Comparison of ENCODE assay signal across 21 mouse cellular contexts in the genomic region with DNA sequence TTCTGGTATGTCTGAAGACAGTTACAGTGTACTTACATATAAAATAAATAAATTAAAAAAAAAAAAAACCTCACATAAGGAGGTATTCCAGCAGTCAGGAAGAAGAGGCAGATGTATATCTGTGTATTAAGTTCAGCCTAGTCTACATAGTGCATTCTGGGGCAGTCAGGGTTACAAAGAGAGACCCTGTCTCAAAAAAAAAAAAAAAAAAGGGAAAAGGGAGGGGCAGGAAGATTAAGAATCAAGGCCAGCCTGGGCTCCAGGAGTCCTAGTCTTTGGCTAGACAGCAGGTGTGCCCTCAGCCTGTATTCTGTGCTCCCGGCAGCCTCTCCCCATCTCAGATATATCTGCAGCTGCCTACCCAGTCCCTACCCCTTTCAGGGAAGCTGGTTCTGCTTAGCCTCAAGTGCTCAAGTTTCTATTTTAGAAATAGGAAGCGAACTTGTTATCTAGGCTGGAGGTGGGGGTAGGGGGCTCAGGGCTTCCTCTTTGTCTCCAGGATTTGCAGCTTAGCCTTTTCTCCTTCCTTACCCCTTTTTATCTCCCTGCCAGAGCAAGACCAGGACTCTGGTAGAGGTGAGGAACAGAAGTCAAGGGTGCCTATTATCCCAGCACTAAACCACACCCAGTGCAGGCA. TPM values are rescaled to one million over a fixed set of nuclear protein-coding genes. Genes with fewer than 3 reads are reported as not detected.
A peak's percentile ranks its signal among the peaks of the same experiment; 100 is the strongest.
DNase-seq lines count a peak whose midpoint lies in the region; ATAC-seq and TF ChIP-seq lines count a peak whose summit lies in the region.
"Had no signal": no experiment of that assay in that cellular context is flagged by ENCODE, and none has a peak within 500 bp of the region (broad histone marks: within the 10 kb centered on the region; RNA-seq: fewer than 3 reads in every experiment).

No protein-coding gene starts in this region.

- TF ChIP-seq EP300 in MEL (IDR thresholded peaks at IDR 0.05; ENCODE audit: low read depth in 1 of 2, low read length in 2 of 2): peak; percentile 79 to 87
- no peak for TF ChIP-seq EP300 in lung, postnatal 0 days (IDR thresholded peaks at IDR 0.05)

- peak overlapping the region; percentile 19; the same call in 1 of the 2 replicates for H3K4me3 ChIP-seq in heart, embryonic 10.5 days
- no peak overlapping the region for H3K4me3 ChIP-seq in MEL (ENCODE audit: control insufficient read depth in 1 of 2, insufficient read depth in 1 of 2, low read depth in 2 of 2, low read length in 2 of 2)
- H3K4me3 ChIP-seq in intestine, embryonic 15.5 days (replicated peaks): no peak overlapping the region
- H3K4me3 ChIP-seq in lung, postnatal 0 days (ENCODE audit: low read depth, low read length): no peak overlapping the region
- H3K4me3 ChIP-seq in embryonic facial prominence, embryonic 10.5 days: no peak overlapping the region
- no peak overlapping the region for H3K4me3 ChIP-seq in kidney, embryonic 14.5 days (ENCODE audit: low read length)
- H3K4me3 ChIP-seq: forebrain, embryonic 13.5 days; heart, embryonic 15.5 days; limb, embryonic 15.5 days had no signal

- peaks cover 19% of the 10 kb centered on the region for H3K79me2 ChIP-seq in MEL (ENCODE audit: control insufficient read depth, insufficient read depth, low read length, poor library complexity)

- no peak for DNase-seq in heart, embryonic 10.5 days (ENCODE audit: low spot score)
- DNase-seq in heart, postnatal 10 days: no peak
- DNase-seq in A20 (ENCODE audit: low read depth, low spot score): peak; percentile 69
- DNase-seq in MEL (ENCODE audit: low read depth, low spot score): peak; percentile 83
- DNase-seq in lung, postnatal 0 days (ENCODE audit: low spot score): no peak
- DNase-seq in embryonic facial prominence, embryonic 10.5 days (ENCODE audit: low spot score): no peak
- DNase-seq: adrenal gland, adult 8-10 months; B cell, adult 2 months; cerebellum, adult 8-10 months; gastrocnemius, postnatal 36 days; kidney, postnatal 10 days; lung, adult 18-20 months; lung, postnatal 4 days; midbrain, embryonic 14.5 days; thymus, adult 2 months had no signal

- no peak for TF ChIP-seq CTCF in MEL (IDR thresholded peaks at IDR 0.05 in 2 of 3, conservative IDR thresholded peaks at IDR 0.05 in 1 of 3; ENCODE audit: control insufficient read depth in 1 of 3, insufficient read depth in 1 of 3, low read depth in 2 of 3, low read length in 3 of 3, poor library complexity in 1 of 3, severe bottlenecking in 1 of 3)
- TF ChIP-seq CTCF in lung, postnatal 0 days (IDR thresholded peaks at IDR 0.05): no peak

- ATAC-seq in intestine, embryonic 15.5 days: peak; percentile 7; the same call in 1 of the 2 replicates
- no peak for ATAC-seq in lung, postnatal 0 days
- ATAC-seq in kidney, embryonic 14.5 days (ENCODE audit: low FRiP score, low TSS enrichment): no peak
- ATAC-seq: forebrain, embryonic 13.5 days; inflammation-experienced regulatory T-cells, adult 6 months had no signal

- H3K9me3 ChIP-seq in heart, embryonic 10.5 days: no peaks in the 10 kb centered on the region
- H3K9me3 ChIP-seq in MEL (replicated peaks; ENCODE audit: insufficient read depth, low read length): no peaks in the 10 kb centered on the region
- H3K9me3 ChIP-seq in intestine, embryonic 15.5 days: no peaks in the 10 kb centered on the region
- H3K9me3 ChIP-seq in lung, postnatal 0 days (ENCODE audit: low read length): no peaks in the 10 kb centered on the region
- no peaks in the 10 kb centered on the region for H3K9me3 ChIP-seq in embryonic facial prominence, embryonic 10.5 days
- H3K9me3 ChIP-seq in kidney, embryonic 14.5 days (ENCODE audit: control insufficient read depth, low read length): no peaks in the 10 kb centered on the region
- H3K9me3 ChIP-seq: forebrain, embryonic 13.5 days; heart, embryonic 15.5 days; limb, embryonic 15.5 days had no signal

- no peak overlapping the region for H3K9ac ChIP-seq in MEL (ENCODE audit: control insufficient read depth, low read depth, low read length, poor library complexity, severe bottlenecking)
- no peak overlapping the region for H3K9ac ChIP-seq in intestine, embryonic 15.5 days
- no peak overlapping the region for H3K9ac ChIP-seq in lung, postnatal 0 days (replicated peaks; ENCODE audit: low read depth)
- H3K9ac ChIP-seq in kidney, embryonic 14.5 days (ENCODE audit: low read depth, low read length): no peak overlapping the region
- H3K9ac ChIP-seq: forebrain, embryonic 13.5 days; heart, embryonic 15.5 days; limb, embryonic 15.5 days had no signal

- intact Hi-C loops in heart, postnatal 10 days (cut with DNase I): no loop called here

- no peak for TF ChIP-seq RAD21 in MEL (IDR thresholded peaks at IDR 0.05; ENCODE audit: low read depth, low read length)

- peak overlapping the region; percentile 96; the same call in 1 of the 2 replicates for H3K27ac ChIP-seq in heart, embryonic 10.5 days
- peak overlapping the region; percentile 26; the same call in 1 of the 2 replicates for H3K27ac ChIP-seq in MEL (ENCODE audit: control insufficient read depth, low read depth, low read length)
- H3K27ac ChIP-seq in intestine, embryonic 15.5 days: peak overlapping the region; percentile 81
- H3K27ac ChIP-seq in lung, postnatal 0 days (ENCODE audit: low read length): no peak overlapping the region
- no peak overlapping the region for H3K27ac ChIP-seq in embryonic facial prominence, embryonic 10.5 days (replicated peaks)
- no peak overlapping the region for H3K27ac ChIP-seq in kidney, embryonic 14.5 days (ENCODE audit: low read depth, low read length)
- H3K27ac ChIP-seq: forebrain, embryonic 13.5 days; heart, embryonic 15.5 days; limb, embryonic 15.5 days had no signal

- peaks cover 78% of the 10 kb centered on the region for H3K4me1 ChIP-seq in heart, embryonic 10.5 days
- H3K4me1 ChIP-seq in MEL (ENCODE audit: control insufficient read depth in 1 of 2, insufficient read depth in 2 of 2, low read length in 2 of 2): peaks cover 8 to 17% of the 10 kb centered on the region in 2 experiments
- peaks cover 62% of the 10 kb centered on the region for H3K4me1 ChIP-seq in intestine, embryonic 15.5 days (replicated peaks)
- H3K4me1 ChIP-seq in lung, postnatal 0 days (ENCODE audit: insufficient read depth, low read depth, low read length): peaks cover 37% of the 10 kb centered on the region
- H3K4me1 ChIP-seq in embryonic facial prominence, embryonic 10.5 days: peaks cover 62% of the 10 kb centered on the region
- H3K4me1 ChIP-seq in kidney, embryonic 14.5 days (ENCODE audit: control insufficient read depth, insufficient read depth, low read length): peaks cover 34% of the 10 kb centered on the region

- 0 out of 2 replicates have a peak overlapping the region, but pooled peaks have one; percentile 12 for H3K4me2 ChIP-seq in intestine, embryonic 15.5 days (replicated peaks)
- no peak overlapping the region for H3K4me2 ChIP-seq in lung, postnatal 0 days (replicated peaks; ENCODE audit: low read depth, low read length)
- H3K4me2 ChIP-seq in kidney, embryonic 14.5 days (replicated peaks; ENCODE audit: low read depth, low read length): no peak overlapping the region
- H3K4me2 ChIP-seq: forebrain, embryonic 13.5 days; heart, embryonic 15.5 days; limb, embryonic 15.5 days had no signal

- WGBS in heart, embryonic 10.5 days: 11% methylated on average over 2 of the region's 2 CpGs
- 48% methylated on average over 2 of the region's 2 CpGs for WGBS in intestine, embryonic 15.5 days
- WGBS in lung, postnatal 0 days: 61% methylated on average over 2 of the region's 2 CpGs
- 75% methylated on average over 2 of the region's 2 CpGs for WGBS in embryonic facial prominence, embryonic 10.5 days
- 78% methylated on average over 2 of the region's 2 CpGs for WGBS in kidney, embryonic 14.5 days

- H3K27me3 ChIP-seq in heart, embryonic 10.5 days (ENCODE audit: insufficient read depth, poor library complexity, severe bottlenecking): peaks cover 40% of the 10 kb centered on the region
- H3K27me3 ChIP-seq in MEL (ENCODE audit: control insufficient read depth in 1 of 2, insufficient read depth in 2 of 2, low read length in 2 of 2): no peaks in the 10 kb centered on the region
- 0 out of 2 replicates have a peak, but pooled peaks cover 12% of the 10 kb centered on the region for H3K27me3 ChIP-seq in intestine, embryonic 15.5 days (replicated peaks)
- peaks cover 20% of the 10 kb centered on the region; the same call in 1 of the 2 replicates for H3K27me3 ChIP-seq in lung, postnatal 0 days (replicated peaks; ENCODE audit: insufficient read depth, low read length)
- peaks cover 64% of the 10 kb centered on the region for H3K27me3 ChIP-seq in embryonic facial prominence, embryonic 10.5 days (replicated peaks; ENCODE audit: low read depth, poor library complexity, severe bottlenecking)
- H3K27me3 ChIP-seq in kidney, embryonic 14.5 days (ENCODE audit: control insufficient read depth, insufficient read depth, low read length): peaks cover 42% of the 10 kb centered on the region

- H3K36me3 ChIP-seq in heart, embryonic 10.5 days: peaks cover 9% of the 10 kb centered on the region
- peaks cover 0 to 12% of the 10 kb centered on the region in 2 experiments; a peak in 2 of 4 replicates for H3K36me3 ChIP-seq in MEL (ENCODE audit: control insufficient read depth in 1 of 2, insufficient read depth in 2 of 2, low read length in 2 of 2)
- no peaks in the 10 kb centered on the region for H3K36me3 ChIP-seq in intestine, embryonic 15.5 days
- H3K36me3 ChIP-seq in lung, postnatal 0 days (ENCODE audit: insufficient read depth, low read length): no peaks in the 10 kb centered on the region
- peaks cover 14% of the 10 kb centered on the region for H3K36me3 ChIP-seq in embryonic facial prominence, embryonic 10.5 days (replicated peaks)
- H3K36me3 ChIP-seq in kidney, embryonic 14.5 days (ENCODE audit: control insufficient read depth, insufficient read depth, low read length): no peaks in the 10 kb centered on the region; the same call in 1 of the 2 replicates
- H3K36me3 ChIP-seq: heart, embryonic 15.5 days; limb, embryonic 15.5 days had no signal

- TF ChIP-seq POLR2A in MEL (IDR thresholded peaks at IDR 0.05; ENCODE audit: control insufficient read depth in 1 of 2, insufficient read depth in 1 of 2, low read depth in 1 of 2, low read length in 2 of 2, poor library complexity in 1 of 2): no peak

RNA-seq across cellular contexts. Expression of a gene that starts 2.8 kb away (rescaled TPM):
- 408 and 575 TPM in 2 replicates for polyA plus RNA-seq in heart, embryonic 10.5 days (2016; fragmentation: Nextera tagmentation; extraction: Ambion mirVana)
- 100 to 1,000 TPM; 127 to 140 TPM for total RNA-seq in heart, postnatal 10 days (2021)
- not detected in 2 replicates for total RNA-seq in MEL (2012; rRNA removed)
- under 1 TPM in 1 of 2 experiments, not detected in 1; 0.08 TPM for polyA plus RNA-seq in MEL (2012; ENCODE audit: insufficient read depth in 1 of 2, insufficient read length in 2 of 2, low read depth in 1 of 2, low replicate concordance in 2 of 2, missing spikeins in 1 of 2)
- polyA plus RNA-seq in intestine, embryonic 15.5 days (2015; fragmentation: Nextera tagmentation; extraction: Ambion mirVana): 765 and 774 TPM in 2 replicates
- polyA plus RNA-seq in lung, postnatal 0 days (2015; fragmentation: Nextera tagmentation; extraction: Ambion mirVana): 153 TPM in 2 replicates
- 479 and 683 TPM in 2 replicates for polyA plus RNA-seq in embryonic facial prominence, embryonic 10.5 days (2016; fragmentation: Nextera tagmentation; extraction: Ambion mirVana)
- 81.5 and 88.5 TPM in 2 replicates for polyA plus RNA-seq in kidney, embryonic 14.5 days (2014; fragmentation: Nextera tagmentation; extraction: Ambion mirVana)

RNA-seq across cellular contexts. Expression of a gene that starts 2.9 kb away (rescaled TPM):
- 12.7 and 18.9 TPM in 2 replicates for polyA plus RNA-seq in heart, embryonic 10.5 days (2016; fragmentation: Nextera tagmentation; extraction: Ambion mirVana)
- total RNA-seq in heart, postnatal 10 days (2021): 1 to 10 TPM; 6.4 to 8.3 TPM
- 53.9 and 77.5 TPM in 2 replicates for total RNA-seq in MEL (2012; rRNA removed)
- 10 to 100 TPM in 1 of 2 experiments, not detected in 1; 41.4 TPM for polyA plus RNA-seq in MEL (2012; ENCODE audit: insufficient read depth in 1 of 2, insufficient read length in 2 of 2, low read depth in 1 of 2, low replicate concordance in 2 of 2, missing spikeins in 1 of 2)
- 12.6 and 16.4 TPM in 2 replicates for polyA plus RNA-seq in intestine, embryonic 15.5 days (2015; fragmentation: Nextera tagmentation; extraction: Ambion mirVana)
- polyA plus RNA-seq in lung, postnatal 0 days (2015; fragmentation: Nextera tagmentation; extraction: Ambion mirVana): 4.3 and 4.5 TPM in 2 replicates
- 17.7 and 19.6 TPM in 2 replicates for polyA plus RNA-seq in embryonic facial prominence, embryonic 10.5 days (2016; fragmentation: Nextera tagmentation; extraction: Ambion mirVana)
- 6.7 and 11.9 TPM in 2 replicates for polyA plus RNA-seq in kidney, embryonic 14.5 days (2014; fragmentation: Nextera tagmentation; extraction: Ambion mirVana)

RNA-seq across cellular contexts. Expression of a gene that starts 38.1 kb away (rescaled TPM):
- 43.7 and 47.7 TPM in 2 replicates for polyA plus RNA-seq in heart, embryonic 10.5 days (2016; fragmentation: Nextera tagmentation; extraction: Ambion mirVana)
- 10 to 100 TPM; 29.1 to 32.7 TPM for total RNA-seq in heart, postnatal 10 days (2021)
- total RNA-seq in MEL (2012; rRNA removed): 33.3 and 38.0 TPM in 2 replicates
- 10 to 100 TPM in 1 of 2 experiments, not detected in 1; 24.0 TPM for polyA plus RNA-seq in MEL (2012; ENCODE audit: insufficient read depth in 1 of 2, insufficient read length in 2 of 2, low read depth in 1 of 2, low replicate concordance in 2 of 2, missing spikeins in 1 of 2)
- polyA plus RNA-seq in intestine, embryonic 15.5 days (2015; fragmentation: Nextera tagmentation; extraction: Ambion mirVana): 46.7 and 48.7 TPM in 2 replicates
- 48.9 and 52.5 TPM in 2 replicates for polyA plus RNA-seq in lung, postnatal 0 days (2015; fragmentation: Nextera tagmentation; extraction: Ambion mirVana)
- polyA plus RNA-seq in embryonic facial prominence, embryonic 10.5 days (2016; fragmentation: Nextera tagmentation; extraction: Ambion mirVana): 50.2 and 58.0 TPM in 2 replicates
- 45.2 and 49.7 TPM in 2 replicates for polyA plus RNA-seq in kidney, embryonic 14.5 days (2014; fragmentation: Nextera tagmentation; extraction: Ambion mirVana)

RNA-seq across cellular contexts. Expression of a gene that starts 38.1 kb away (rescaled TPM):
- polyA plus RNA-seq in heart, embryonic 10.5 days (2016; fragmentation: Nextera tagmentation; extraction: Ambion mirVana): 53.3 and 55.2 TPM in 2 replicates
- 10 to 100 TPM; 39.6 to 41.5 TPM for total RNA-seq in heart, postnatal 10 days (2021)
- total RNA-seq in MEL (2012; rRNA removed): 19.3 and 25.7 TPM in 2 replicates
- 10 to 100 TPM in 1 of 2 experiments, not detected in 1; 46.5 TPM for polyA plus RNA-seq in MEL (2012; ENCODE audit: insufficient read depth in 1 of 2, insufficient read length in 2 of 2, low read depth in 1 of 2, low replicate concordance in 2 of 2, missing spikeins in 1 of 2)
- polyA plus RNA-seq in intestine, embryonic 15.5 days (2015; fragmentation: Nextera tagmentation; extraction: Ambion mirVana): 50.1 and 51.8 TPM in 2 replicates
- 42.3 and 43.1 TPM in 2 replicates for polyA plus RNA-seq in lung, postnatal 0 days (2015; fragmentation: Nextera tagmentation; extraction: Ambion mirVana)
- polyA plus RNA-seq in embryonic facial prominence, embryonic 10.5 days (2016; fragmentation: Nextera tagmentation; extraction: Ambion mirVana): 56.2 and 56.4 TPM in 2 replicates
- polyA plus RNA-seq in kidney, embryonic 14.5 days (2014; fragmentation: Nextera tagmentation; extraction: Ambion mirVana): 63.1 and 63.4 TPM in 2 replicates

Comparison
In these comparisons a context has a peak if more than half of its experiments do, and no peak if none do; other contexts are left out.
1. DNase-seq: peak in A20 (single experiment) and MEL (single experiment); none in heart, embryonic 10.5 days (single experiment), heart, postnatal 10 days (0 of 2), lung, postnatal 0 days (single experiment) and embryonic facial prominence, embryonic 10.5 days (single experiment).
2. H3K27ac ChIP-seq: peak in heart, embryonic 10.5 days (single experiment), MEL (single experiment) and intestine, embryonic 15.5 days (single experiment); none in lung, postnatal 0 days (single experiment), embryonic facial prominence, embryonic 10.5 days (single experiment) and kidney, embryonic 14.5 days (single experiment).
3. RNA of a gene that starts 2.8 kb away (polyA plus RNA-seq): 765 to 774 TPM in intestine, embryonic 15.5 days, 479 to 683 TPM in embryonic facial prominence, embryonic 10.5 days, 408 to 575 TPM in heart, embryonic 10.5 days, 153 TPM in lung, postnatal 0 days and 81.5 to 88.5 TPM in kidney, embryonic 14.5 days; 0.08 TPM in MEL; every median in the first group is over 10 times any median in the second.